Mouse (Mus musculus) G1E-ER4 (cell line): Measurements from ENCODE around the gene Tsc22d1. TPM values are rescaled to one million over a fixed set of nuclear protein-coding genes. Genes with fewer than 3 reads are reported as not detected.

ENCODE experiments used
- GATA1 ChIP-seq: IDR thresholded peaks from one replicate; pipeline ENCODE4 v1.8.0; 2012; ENCODE audit warnings: low read length, inconsistent platforms
- polyA plus RNA-seq: library from polyadenylated mRNA; stranded (reverse); fragments of >175 nt; gene quantifications from 2 replicates; pipeline ENCODE4 v1.2.3, GENCODE M21; 2012

The Tsc22d1 gene
- polyA plus RNA-seq, result 32.0 and 42.1 TPM in 2 replicates

DNA sequence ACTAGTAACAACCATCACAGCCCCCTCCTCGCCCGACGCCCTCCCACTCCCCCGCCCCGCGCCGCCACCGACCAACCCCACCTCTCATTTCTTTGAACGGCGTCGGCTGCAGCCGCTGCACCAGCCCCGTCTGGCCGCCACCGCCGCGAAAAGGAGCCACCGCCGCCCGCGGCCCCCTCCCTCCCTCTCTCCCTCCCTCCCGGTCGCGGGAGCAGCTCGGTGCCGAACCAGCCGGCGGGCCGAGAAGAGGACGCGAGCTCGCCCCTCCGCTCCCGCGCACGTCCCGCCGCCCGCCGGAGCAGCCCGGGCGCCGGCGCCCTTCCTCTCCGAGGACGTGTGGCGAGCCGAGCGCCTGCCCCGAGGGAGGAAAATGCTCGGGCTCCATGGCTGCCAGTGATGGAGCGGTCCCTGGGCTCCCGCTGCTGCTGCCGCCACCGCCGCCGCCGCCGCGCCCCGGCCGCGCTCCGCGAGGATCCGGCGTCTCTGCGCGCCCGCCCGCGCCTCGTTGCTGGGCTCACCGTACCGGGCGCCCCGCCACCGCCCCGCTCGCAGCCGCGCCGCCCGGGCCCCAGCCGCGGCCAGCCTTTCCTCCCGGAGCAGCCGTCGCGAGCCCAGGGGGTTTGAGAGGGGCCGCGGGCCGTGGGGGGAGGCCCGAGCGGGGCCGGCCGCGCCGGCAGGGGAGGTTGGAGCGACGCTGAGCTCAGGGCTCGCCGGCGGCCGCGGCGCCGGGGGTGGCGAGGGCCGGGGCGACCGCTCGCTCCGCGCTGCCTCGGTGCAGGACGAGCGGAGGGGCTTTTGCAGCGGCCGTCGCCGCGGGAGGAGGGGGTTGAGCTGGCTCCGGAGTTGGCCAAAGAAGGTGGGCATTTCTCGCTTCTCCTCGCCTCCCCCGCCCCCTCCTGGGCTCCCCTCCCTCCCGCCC is at the start of gene Tsc22d1:
Gene Tsc22d1, plus strand, starts transcription at position 100 of the 919 bp plus-strand sequence.
- TF ChIP-seq GATA1, result no peak

DNA sequence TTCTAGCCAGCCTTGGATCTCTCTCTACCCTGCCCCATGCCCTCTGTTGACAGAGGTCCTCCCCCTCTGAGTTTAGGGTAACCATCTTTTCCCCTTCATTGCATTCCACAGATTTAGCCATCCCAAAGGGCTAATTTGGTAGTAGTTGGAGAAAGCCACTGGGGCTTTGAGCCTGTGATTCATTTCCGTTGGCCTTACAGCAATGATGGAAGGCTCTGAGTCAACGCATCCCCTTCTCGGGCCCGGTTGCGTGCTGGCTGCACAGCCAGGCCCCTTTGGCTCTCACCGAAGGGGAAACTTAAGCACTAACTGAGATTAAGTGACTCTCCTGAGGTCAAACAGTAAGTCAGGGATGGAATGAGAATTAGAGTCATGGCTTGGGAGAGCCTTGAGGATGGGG is 41.1 kb upstream of the Tsc22d1 start:
- no peak for TF ChIP-seq GATA1

- no peak for TF ChIP-seq GATA1
Observed at GRCm38 (mm10) chr14:76374601-76375000, 40.2 kb upstream of the Tsc22d1 start.

- no peak for TF ChIP-seq GATA1
Observed at GRCm38 (mm10) chr14:76376561-76376960, 38.2 kb upstream of the Tsc22d1 start.

DNA sequence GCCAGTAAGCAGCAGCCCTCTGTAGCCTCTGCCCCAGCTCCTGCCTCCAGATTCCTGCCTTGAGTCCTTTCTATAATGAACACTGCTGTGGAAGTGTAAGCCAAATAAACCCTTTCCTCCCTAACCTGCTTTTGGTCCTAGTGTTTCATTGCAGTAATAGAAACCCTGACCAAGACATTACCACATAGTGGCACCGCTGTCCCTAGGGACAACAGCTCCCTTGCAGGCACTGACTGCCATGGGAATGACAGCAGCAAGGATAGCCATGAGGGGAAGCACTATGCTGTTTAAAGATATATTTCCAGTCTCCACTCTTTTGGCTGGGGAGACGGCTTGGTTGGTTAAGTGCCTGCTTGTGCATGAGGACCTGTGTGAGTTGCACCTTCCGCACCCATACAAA is 35.4 kb upstream of the Tsc22d1 start:
- TF ChIP-seq GATA1, result no peak

- no peak for TF ChIP-seq GATA1
Observed at GRCm38 (mm10) chr14:76388025-76388424, 26.7 kb upstream of the Tsc22d1 start.

- no peak for TF ChIP-seq GATA1
Observed at GRCm38 (mm10) chr14:76398251-76398650, 16.5 kb upstream of the Tsc22d1 start.

- TF ChIP-seq GATA1, result no peak
Observed at GRCm38 (mm10) chr14:76402574-76402973, 12.2 kb upstream of the Tsc22d1 start.

DNA sequence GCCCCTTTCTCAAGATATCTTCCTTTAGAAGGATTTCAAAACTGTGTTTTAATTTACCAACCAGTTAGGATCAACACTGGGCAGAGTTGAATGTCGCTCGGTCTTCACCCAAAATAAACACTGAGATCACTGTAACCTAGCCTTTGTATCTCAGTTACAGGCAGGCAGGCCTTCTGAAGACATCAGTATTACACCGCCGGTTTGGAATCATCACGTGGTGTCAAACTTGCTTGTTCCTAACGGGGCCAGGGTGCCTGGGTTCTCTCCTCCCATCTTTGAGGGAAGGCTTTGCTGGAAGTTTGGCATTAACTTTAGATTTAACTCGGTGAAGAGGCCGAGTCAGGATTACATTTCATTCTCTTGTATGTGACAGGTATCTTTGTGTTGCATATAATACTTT is 5.7 kb upstream of the Tsc22d1 start:
- no peak for TF ChIP-seq GATA1

DNA sequence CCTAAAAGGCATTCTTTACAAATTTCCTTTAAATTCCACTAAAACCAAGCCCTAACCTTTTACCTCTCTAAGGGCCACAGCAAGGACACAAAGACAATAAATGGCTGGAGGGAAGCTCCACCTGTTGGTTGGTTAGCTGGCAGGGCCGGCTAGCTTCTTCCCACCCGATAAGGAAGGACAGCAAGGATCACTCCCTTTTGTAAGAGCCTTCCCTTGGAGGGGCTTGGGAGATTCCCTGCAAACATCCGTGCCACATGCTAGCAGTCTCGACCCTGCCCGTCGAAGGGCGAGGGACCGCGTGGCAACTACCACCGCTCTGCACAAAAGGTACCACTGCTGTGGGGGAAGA is 1.0 kb upstream of the Tsc22d1 start:
- no peak for TF ChIP-seq GATA1

DNA sequence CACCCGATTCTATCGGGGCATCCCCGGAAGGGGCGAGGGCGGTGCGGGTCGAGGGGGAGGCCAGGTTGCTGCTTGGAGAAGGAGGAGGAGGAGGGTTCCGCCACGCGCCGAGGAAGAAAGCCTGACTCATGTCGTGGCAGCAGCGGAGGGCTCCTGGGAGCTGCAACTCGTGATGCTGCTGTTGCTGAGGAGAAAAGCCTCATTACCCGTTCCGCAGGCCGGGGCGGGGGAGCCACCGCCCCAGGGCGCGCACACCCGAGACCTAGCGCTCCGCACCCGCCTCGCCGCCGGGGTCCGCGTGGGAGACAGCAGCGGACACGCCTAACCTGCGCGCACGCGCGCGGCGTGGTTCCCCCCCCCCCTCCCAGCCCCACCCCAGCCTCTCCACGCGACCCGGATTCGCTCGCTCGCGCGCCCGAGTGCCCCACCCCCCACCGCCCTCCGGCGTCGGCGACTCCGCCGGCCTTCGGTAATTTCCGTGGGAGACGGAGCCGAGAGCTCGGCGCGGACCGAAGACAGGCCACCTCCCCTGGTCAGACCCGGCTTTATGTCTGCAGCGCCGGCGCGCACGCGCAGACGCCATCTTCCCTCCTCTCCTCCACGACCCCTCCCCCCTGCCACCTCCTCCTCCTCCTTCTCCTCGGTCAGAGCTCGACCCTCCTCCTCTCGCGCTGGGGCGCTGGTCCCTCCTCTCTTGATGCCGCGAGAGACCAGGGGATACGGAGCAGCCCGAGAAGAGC is 469 bp upstream of the Tsc22d1 start:
- TF ChIP-seq GATA1, result no peak

DNA sequence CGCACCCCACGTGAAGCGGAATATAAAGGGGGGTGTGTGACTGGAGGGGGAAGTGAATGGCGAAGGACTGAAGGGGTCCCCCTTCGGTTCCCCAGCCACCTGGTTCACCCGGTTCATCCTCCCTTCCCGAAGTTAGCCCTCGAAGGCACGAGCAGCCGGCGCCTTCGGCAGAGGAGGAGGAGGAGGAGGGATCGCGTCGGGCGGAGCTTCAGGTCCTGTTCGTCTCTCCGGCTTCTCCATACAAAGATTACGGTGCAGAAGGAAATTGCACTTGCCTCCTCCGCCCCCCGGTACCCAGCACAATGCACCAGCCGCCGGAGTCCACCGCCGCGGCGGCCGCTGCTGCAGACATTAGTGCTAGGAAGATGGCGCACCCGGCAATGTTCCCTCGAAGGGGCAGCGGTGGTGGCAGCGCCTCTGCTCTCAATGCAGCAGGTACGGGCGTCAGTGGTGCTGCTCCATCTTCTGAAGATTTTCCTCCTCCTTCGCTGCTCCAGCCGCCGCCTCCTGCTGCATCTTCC is 1.1 kb downstream of the Tsc22d1 start:
- TF ChIP-seq GATA1, result no peak

- TF ChIP-seq GATA1, result no peak
Observed at GRCm38 (mm10) chr14:76416366-76417040, 1.7 kb downstream of the Tsc22d1 start.

DNA sequence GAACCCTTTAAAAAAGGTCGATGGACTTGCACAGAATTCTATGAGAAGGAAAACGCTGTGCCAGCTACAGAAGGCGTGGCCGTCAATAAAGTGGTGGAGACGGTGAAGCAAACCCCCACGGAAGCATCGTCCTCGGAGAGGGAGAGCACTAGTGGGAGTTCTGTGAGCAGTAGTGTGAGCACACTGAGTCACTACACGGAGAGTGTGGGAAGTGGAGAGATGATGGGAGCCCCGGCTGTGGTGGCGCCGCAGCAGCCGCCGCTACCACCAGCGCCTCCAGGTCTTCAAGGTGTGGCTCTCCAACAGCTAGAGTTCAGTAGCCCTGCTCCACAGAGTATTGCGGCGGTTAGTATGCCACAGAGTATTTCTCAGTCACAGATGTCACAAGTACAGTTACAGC is 2.6 kb downstream of the Tsc22d1 start:
- no peak for TF ChIP-seq GATA1

DNA sequence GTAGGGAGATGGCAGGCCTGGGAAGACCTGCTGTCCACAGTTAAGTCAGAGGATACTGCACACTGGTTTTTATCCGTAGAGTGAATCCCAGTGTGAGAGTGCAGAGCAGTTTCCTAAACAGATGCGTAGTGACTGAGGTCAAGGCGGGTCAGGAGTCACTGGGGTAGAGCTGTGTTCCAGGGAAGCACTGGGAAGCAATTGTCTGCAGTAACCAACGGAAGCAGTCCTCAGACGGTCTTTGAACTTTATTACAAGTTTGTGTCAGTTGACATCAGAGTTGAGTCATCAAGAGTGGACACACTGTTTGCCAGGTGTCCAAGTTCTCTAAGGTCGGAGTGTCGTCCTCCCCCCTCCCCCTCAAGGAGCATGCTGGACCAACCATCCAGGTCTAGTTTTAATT is 6.0 kb downstream of the Tsc22d1 start:
- no peak for TF ChIP-seq GATA1

- TF ChIP-seq GATA1, result no peak
Observed at GRCm38 (mm10) chr14:76421162-76421561, 6.4 kb downstream of the Tsc22d1 start.

- TF ChIP-seq GATA1, result no peak
Observed at GRCm38 (mm10) chr14:76425422-76425821, 10.7 kb downstream of the Tsc22d1 start.
